Mouse (Mus musculus) neural tube, embryonic 15.5 days (tissue): Measurements from ENCODE around the gene Nfasc. TPM values are rescaled to one million over a fixed set of nuclear protein-coding genes. Genes with fewer than 3 reads are reported as not detected.

Source experiments
- ATAC-seq: fragments of 200-750 bp; cut with Nextera tagmentation; 2 replicates; pipeline ENCODE4 v1.8.0; 2017; ENCODE audit warnings: mild to moderate bottlenecking, moderate TSS enrichment, moderate library complexity; ENCODE audit not compliant: low FRiP score
- H3K27ac ChIP-seq: fragments of 300-500 bp; sonication (generic); replicated peaks from 2 replicates; pipeline ENCODE4 v1.5.1; 2015; ENCODE audit warnings: mild to moderate bottlenecking, inconsistent platforms
- H3K27me3 ChIP-seq: fragments of 300-500 bp; sonication (generic); replicated peaks from 2 replicates; pipeline ENCODE4 v1.6.1; 2015; ENCODE audit warnings: inconsistent platforms
- H3K36me3 ChIP-seq: fragments of 300-500 bp; sonication (generic); 2 replicates; pipeline ENCODE4 v1.6.1; 2015; ENCODE audit warnings: inconsistent platforms
- H3K4me1 ChIP-seq: fragments of 300-500 bp; sonication (generic); 2 replicates; pipeline ENCODE4 v1.6.1; 2015; ENCODE audit warnings: inconsistent platforms
- H3K4me2 ChIP-seq: fragments of 300-500 bp; sonication (generic); 2 replicates; pipeline ENCODE4 v1.6.1; 2015; ENCODE audit warnings: inconsistent platforms, mild to moderate bottlenecking, moderate library complexity
- H3K4me3 ChIP-seq: fragments of 300-500 bp; sonication (generic); replicated peaks from 2 replicates; pipeline ENCODE4 v1.5.1; 2015; ENCODE audit warnings: mild to moderate bottlenecking, inconsistent platforms
- H3K9ac ChIP-seq: fragments of 300-500 bp; sonication (generic); replicated peaks from 2 replicates; pipeline ENCODE4 v1.6.1; 2015; ENCODE audit warnings: mild to moderate bottlenecking, inconsistent platforms
- H3K9me3 ChIP-seq: fragments of 300-500 bp; sonication (generic); replicated peaks from 2 replicates; pipeline ENCODE4 v1.6.1; 2016; ENCODE audit warnings: inconsistent platforms
- WGBS: fragments of 180-500 bp; shearing (Covaris S2); methylation state at CpG from one replicate; pipeline ENCODE4 v1.1.7; 2015; ENCODE audit warnings: mixed read lengths; 5-methylcytosine and 5-hydroxymethylcytosine counted together
- polyA plus RNA-seq: library from polyadenylated mRNA; unstranded; fragments of >200 nt; fragmentation: Nextera tagmentation; extraction: Ambion mirVana; gene quantifications from 2 replicates; pipeline ENCODE4 v1.2.1, GENCODE M21; 2015

Gene Nfasc
- polyA plus RNA-seq, 1 experiment from 2014 or later = 37.6 TPM

GRCm38 (mm10) chr1:132559045-132559444 lies 182.6 kb downstream of the Nfasc start:
- H3K4me1 ChIP-seq = peaks cover 52% of the 10 kb centered on the region
- H3K4me3 ChIP-seq = no peak overlapping the region
- H3K4me2 ChIP-seq = no peak overlapping the region
- ATAC-seq = 0 out of 2 replicates have a peak, but pooled peaks have one; percentile 18
- peak overlapping the region; percentile 64 for H3K27ac ChIP-seq
- no peaks in the 10 kb centered on the region for H3K9me3 ChIP-seq
- H3K36me3 ChIP-seq = no peaks in the 10 kb centered on the region
- H3K9ac ChIP-seq = no peak overlapping the region
- WGBS = 7% methylated on average over 6 of the region's 6 CpGs
- H3K27me3 ChIP-seq = no peaks in the 10 kb centered on the region

DNA sequence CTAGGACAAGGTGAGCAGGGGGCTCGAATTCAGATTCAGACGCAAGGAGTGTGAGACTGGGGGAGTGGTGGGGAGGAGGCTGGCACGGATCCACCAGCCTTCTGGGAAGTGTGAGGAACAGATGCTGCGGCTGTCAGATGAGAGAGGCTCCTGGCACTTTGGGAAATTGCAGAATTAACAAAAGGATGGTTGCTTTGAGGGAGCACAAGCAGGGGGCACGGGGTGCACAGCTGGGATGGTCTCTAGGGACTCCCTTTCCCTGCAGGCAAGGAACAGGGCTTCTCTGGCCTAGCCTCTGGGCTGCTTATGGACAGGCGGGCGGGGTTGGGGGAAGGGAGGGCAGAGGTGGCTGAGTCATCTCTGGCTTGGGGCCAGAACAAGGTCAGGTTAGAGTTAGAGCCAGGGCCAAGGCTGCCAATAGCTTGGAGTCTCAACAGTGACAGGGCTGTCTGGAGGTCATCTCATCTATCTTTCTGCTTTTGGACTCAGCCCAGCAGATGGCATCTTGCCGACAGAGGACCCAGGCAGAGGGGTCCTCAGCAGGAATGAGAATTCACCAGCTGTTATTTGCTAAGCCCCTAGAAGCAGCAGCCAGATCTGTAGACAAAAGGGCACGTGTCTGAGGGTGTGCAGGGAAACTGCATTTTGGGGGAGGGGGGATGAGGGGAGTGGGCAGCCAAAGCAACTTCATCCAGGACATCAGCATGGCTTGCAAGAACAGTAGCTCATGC lies 183.5 kb downstream of the Nfasc start:
- H3K4me3 ChIP-seq = no peak overlapping the region
- no peaks in the 10 kb centered on the region for H3K9me3 ChIP-seq
- no peak overlapping the region for H3K9ac ChIP-seq
- peak overlapping the region; percentile 64 for H3K27ac ChIP-seq
- ATAC-seq = peak; percentile 57
- H3K4me2 ChIP-seq = 0 out of 2 replicates have a peak overlapping the region, but pooled peaks have one; percentile 5
- H3K4me1 ChIP-seq = peaks cover 52% of the 10 kb centered on the region
- no peaks in the 10 kb centered on the region for H3K27me3 ChIP-seq
- H3K36me3 ChIP-seq = no peaks in the 10 kb centered on the region
- 10% methylated on average over 9 of the region's 9 CpGs for WGBS

- H3K9ac ChIP-seq = no peak overlapping the region
- no peaks in the 10 kb centered on the region for H3K36me3 ChIP-seq
- peak overlapping the region; percentile 51; the same call in 1 of the 2 replicates for H3K27ac ChIP-seq
- ATAC-seq = no peak
- H3K27me3 ChIP-seq = 0 out of 2 replicates have a peak, but pooled peaks cover 3% of the 10 kb centered on the region
- no peak overlapping the region for H3K4me3 ChIP-seq
- 0 out of 2 replicates have a peak overlapping the region, but pooled peaks have one; percentile 77 for H3K4me2 ChIP-seq
- peaks cover 36% of the 10 kb centered on the region for H3K4me1 ChIP-seq
- H3K9me3 ChIP-seq = no peaks in the 10 kb centered on the region
- WGBS = 66% methylated on average over 8 of the region's 8 CpGs
Observed at GRCm38 (mm10) chr1:132543789-132544188, 197.8 kb downstream of the Nfasc start.

DNA sequence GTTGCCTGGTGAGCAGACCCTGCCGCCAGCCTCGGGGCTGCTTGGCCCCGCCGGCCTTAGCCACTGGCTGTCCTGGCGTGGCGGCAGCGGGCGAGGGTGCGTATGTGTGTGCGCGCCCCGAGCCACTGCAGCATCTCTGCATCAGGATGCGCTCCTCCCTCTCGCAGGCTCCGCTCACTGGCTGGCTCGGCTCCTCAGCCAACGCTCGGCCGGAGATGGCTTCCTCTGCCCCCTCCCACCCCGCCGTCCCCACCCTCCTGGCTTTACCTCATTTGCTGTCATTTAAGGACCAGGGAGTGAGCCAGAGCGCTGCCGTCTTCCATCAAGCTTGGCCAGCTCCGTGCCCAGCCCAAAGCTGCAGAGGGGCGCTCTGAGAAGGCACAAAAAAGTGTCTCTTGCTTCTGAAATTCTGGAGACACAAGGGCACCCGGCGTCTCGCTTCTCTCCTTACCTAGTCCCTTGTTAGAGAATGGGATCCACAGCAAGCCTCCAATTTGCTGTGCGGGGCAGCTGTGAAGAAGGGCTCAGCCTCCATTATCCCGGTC lies 198.8 kb downstream of the Nfasc start, which contains the start of gene Cntn2:
Cntn2 (minus strand) TSS at position 495 of the 545 bp plus-strand sequence.
- no peaks in the 10 kb centered on the region for H3K9me3 ChIP-seq
- peak; percentile 92 for ATAC-seq
- H3K4me2 ChIP-seq = peak within 1 kb of the TSS; percentile 77
- H3K27ac ChIP-seq = peak within 1 kb of the TSS; percentile 84
- 0 out of 2 replicates have a peak, but pooled peaks cover 3% of the 10 kb centered on the region for H3K27me3 ChIP-seq
- peak within 1 kb of the TSS; percentile 50 for H3K4me3 ChIP-seq
- H3K9ac ChIP-seq = peak within 1 kb of the TSS; percentile 55
- under 1% methylated on average over 30 of the region's 30 CpGs for WGBS
- H3K36me3 ChIP-seq = no peaks in the 10 kb centered on the region
- peaks cover 39% of the 10 kb centered on the region for H3K4me1 ChIP-seq

- H3K27me3 ChIP-seq = 0 out of 2 replicates have a peak, but pooled peaks cover 3% of the 10 kb centered on the region
- H3K36me3 ChIP-seq = no peaks in the 10 kb centered on the region
- peaks cover 39% of the 10 kb centered on the region for H3K4me1 ChIP-seq
- H3K4me2 ChIP-seq = peak overlapping the region; percentile 77
- peak overlapping the region; percentile 84 for H3K27ac ChIP-seq
- peak overlapping the region; percentile 50 for H3K4me3 ChIP-seq
- 12% methylated on average over 5 of the region's 5 CpGs for WGBS
- peak overlapping the region; percentile 55 for H3K9ac ChIP-seq
- H3K9me3 ChIP-seq = no peaks in the 10 kb centered on the region
- 0 out of 2 replicates have a peak, but pooled peaks have one; percentile 12 for ATAC-seq
Observed at GRCm38 (mm10) chr1:132541824-132542599, 199.6 kb downstream of the Nfasc start.

GRCm38 (mm10) chr1:132541171-132541823 lies 200.3 kb downstream of the Nfasc start:
- 0 out of 2 replicates have a peak, but pooled peaks cover 3% of the 10 kb centered on the region for H3K27me3 ChIP-seq
- no peak for ATAC-seq
- 7% methylated on average over 14 of the region's 14 CpGs for WGBS
- no peak overlapping the region for H3K27ac ChIP-seq
- peaks cover 39% of the 10 kb centered on the region for H3K4me1 ChIP-seq
- H3K36me3 ChIP-seq = no peaks in the 10 kb centered on the region
- H3K9ac ChIP-seq = peak overlapping the region; percentile 55
- peak overlapping the region; percentile 77 for H3K4me2 ChIP-seq
- no peaks in the 10 kb centered on the region for H3K9me3 ChIP-seq
- peak overlapping the region; percentile 50 for H3K4me3 ChIP-seq

GRCm38 (mm10) chr1:132540701-132541100 lies 200.9 kb downstream of the Nfasc start:
- 60% methylated on average over 7 of the region's 7 CpGs for WGBS
- Histone ChIP-seq H3K4me2 (peak overlapping the region; percentile 77), H3K36me3 (no peaks in the 10 kb centered on the region), H3K27me3 (0 out of 2 replicates have a peak, but pooled peaks cover 3% of the 10 kb centered on the region), H3K4me3 (peak overlapping the region; percentile 50; the same call in 1 of the 2 replicates), H3K27ac (no peak overlapping the region), H3K9ac (no peak overlapping the region), H3K4me1 (peaks cover 39% of the 10 kb centered on the region), H3K9me3 (no peaks in the 10 kb centered on the region)
- ATAC-seq = no peak

- Histone ChIP-seq H3K4me1 (peaks cover 51% of the 10 kb centered on the region), H3K4me3 (no peak overlapping the region)
- ATAC-seq = no peak
Observed at GRCm38 (mm10) chr1:132537736-132538135, 203.9 kb downstream of the Nfasc start.

DNA sequence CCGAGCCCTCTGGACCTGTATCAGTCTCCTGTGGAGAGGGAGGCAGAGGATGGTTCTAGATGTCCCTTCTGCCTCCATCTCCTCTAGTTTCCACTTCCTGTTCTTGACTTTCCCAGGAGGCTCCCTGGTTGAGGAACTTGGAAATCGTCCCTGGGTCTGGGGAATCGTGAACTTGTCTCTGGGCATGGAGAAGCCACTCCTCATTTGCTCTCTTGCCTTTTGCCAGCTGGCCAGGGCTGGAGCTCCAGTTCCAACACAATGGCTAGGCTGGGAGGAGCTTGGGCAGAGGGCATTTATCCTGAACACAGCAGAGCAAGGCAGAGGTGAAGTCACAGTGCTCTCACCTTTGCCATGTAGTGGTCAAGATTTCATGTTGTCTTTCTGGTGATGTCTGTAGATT lies 205.2 kb downstream of the Nfasc start:
- H3K9ac ChIP-seq = no peak overlapping the region
- H3K27ac ChIP-seq = no peak overlapping the region
- no peaks in the 10 kb centered on the region for H3K27me3 ChIP-seq
- peaks cover 38% of the 10 kb centered on the region for H3K4me1 ChIP-seq
- WGBS = 79% methylated on average over 3 of the region's 3 CpGs
- no peaks in the 10 kb centered on the region for H3K36me3 ChIP-seq
- no peak overlapping the region for H3K4me3 ChIP-seq
- H3K9me3 ChIP-seq = no peaks in the 10 kb centered on the region
- ATAC-seq = no peak
- H3K4me2 ChIP-seq = no peak overlapping the region

More at GRCm38 (mm10) chr1:132537736-132538135, 203.9 kb downstream of the Nfasc start:
- Histone ChIP-seq H3K9ac (no peak overlapping the region), H3K27ac (no peak overlapping the region), H3K4me2 (no peak overlapping the region), H3K36me3 (no peaks in the 10 kb centered on the region), H3K9me3 (no peaks in the 10 kb centered on the region), H3K27me3 (no peaks in the 10 kb centered on the region)
- 75% methylated on average over 5 of the region's 5 CpGs for WGBS

GRCm38 (mm10) chr1:132535541-132535940 lies 206.1 kb downstream of the Nfasc start:
- Histone ChIP-seq H3K4me3 (no peak overlapping the region), H3K9me3 (no peaks in the 10 kb centered on the region), H3K27ac (no peak overlapping the region), H3K4me2 (no peak overlapping the region), H3K9ac (no peak overlapping the region), H3K4me1 (peaks cover 40% of the 10 kb centered on the region), H3K27me3 (no peaks in the 10 kb centered on the region), H3K36me3 (no peaks in the 10 kb centered on the region)
- 93% methylated on average over 4 of the region's 4 CpGs for WGBS
- ATAC-seq = no peak

DNA sequence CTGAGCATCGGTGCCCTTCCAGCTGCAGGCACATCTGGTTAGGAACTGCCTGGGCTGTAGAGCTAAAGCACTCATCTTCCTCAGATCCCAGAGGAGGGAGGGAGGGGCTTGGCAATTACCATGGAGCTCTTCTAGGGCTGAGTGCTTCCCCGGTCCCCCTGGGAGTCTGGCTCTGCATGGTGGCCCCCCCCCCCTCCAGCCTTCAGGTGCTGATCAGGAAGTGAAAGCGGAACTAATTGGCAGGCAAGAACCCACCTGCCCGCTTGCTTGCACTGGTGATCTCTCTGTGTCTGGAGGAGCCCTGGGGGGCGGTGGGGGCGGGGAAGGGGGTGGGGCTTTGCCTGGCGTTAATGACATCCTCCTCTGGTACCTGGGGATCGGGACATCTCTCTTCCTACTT lies 207.8 kb downstream of the Nfasc start:
- peak; percentile 25; the same call in 1 of the 2 replicates for ATAC-seq

More for the DNA sequence above, 207.8 kb downstream of the Nfasc start:
- peaks cover 38% of the 10 kb centered on the region for H3K4me1 ChIP-seq
- H3K9ac ChIP-seq = 0 out of 2 replicates have a peak overlapping the region, but pooled peaks have one; percentile 7
- no peak overlapping the region for H3K27ac ChIP-seq
- H3K4me2 ChIP-seq = peak overlapping the region; percentile 27; the same call in 1 of the 2 replicates
- H3K4me3 ChIP-seq = no peak overlapping the region
- H3K9me3 ChIP-seq = no peaks in the 10 kb centered on the region
- WGBS = 5% methylated on average over 8 of the region's 8 CpGs
- H3K36me3 ChIP-seq = 0 out of 2 replicates have a peak, but pooled peaks cover 3% of the 10 kb centered on the region
- no peaks in the 10 kb centered on the region for H3K27me3 ChIP-seq
